Mouse (Mus musculus) lung, embryonic 15.5 days (tissue): ENCODE measurements around the gene Esrrg. TPM values are rescaled to one million over a fixed set of nuclear protein-coding genes. Genes with fewer than 3 reads are reported as not detected.

Source experiments
- ATAC-seq: fragments of 200-750 bp; cut with Nextera tagmentation; 2 replicates; pipeline ENCODE4 v1.8.0; 2017; ENCODE audit warnings: moderate number of reproducible peaks, borderline replicate concordance; ENCODE audit not compliant: low FRiP score, low TSS enrichment; ENCODE audit errors: extremely low read depth
- H3K27ac ChIP-seq: fragments of 300-500 bp; sonication (generic); 2 replicates; pipeline ENCODE4 v1.5.1; 2015; ENCODE audit warnings: moderate library complexity, mild to moderate bottlenecking, inconsistent platforms
- H3K27me3 ChIP-seq: fragments of 300-500 bp; sonication (generic); 2 replicates; pipeline ENCODE4 v1.6.1; 2015; ENCODE audit warnings: inconsistent platforms
- H3K36me3 ChIP-seq: fragments of 300-500 bp; sonication (generic); 2 replicates; pipeline ENCODE4 v1.6.1; 2015; ENCODE audit warnings: inconsistent platforms
- H3K4me1 ChIP-seq: fragments of 300-500 bp; sonication (generic); 2 replicates; pipeline ENCODE4 v1.6.1; 2015; ENCODE audit warnings: inconsistent platforms
- H3K4me2 ChIP-seq: fragments of 300-500 bp; sonication (generic); 2 replicates; pipeline ENCODE4 v1.6.1; 2015; ENCODE audit warnings: inconsistent platforms, mild to moderate bottlenecking, moderate library complexity
- H3K4me3 ChIP-seq: fragments of 300-500 bp; sonication (generic); 2 replicates; pipeline ENCODE4 v1.5.1; 2015; ENCODE audit warnings: mild to moderate bottlenecking, inconsistent platforms
- H3K9ac ChIP-seq: fragments of 300-500 bp; sonication (generic); 2 replicates; pipeline ENCODE4 v1.6.1; 2015; ENCODE audit warnings: inconsistent platforms
- H3K9me3 ChIP-seq: fragments of 300-500 bp; sonication (generic); 2 replicates; pipeline ENCODE4 v1.6.1; 2016; ENCODE audit warnings: inconsistent platforms
- WGBS: fragments of 180-500 bp; shearing (Covaris S2); methylation state at CpG from one replicate; pipeline ENCODE4 v1.1.7; 2015; 5-methylcytosine and 5-hydroxymethylcytosine counted together
- polyA plus RNA-seq: library from polyadenylated mRNA; unstranded; fragments of >200 nt; fragmentation: Nextera tagmentation; extraction: Ambion mirVana; gene quantifications from 2 replicates; pipeline ENCODE4 v1.2.1, GENCODE M21; 2015

Gene Esrrg
- polyA plus RNA-seq, 1 experiment from 2014 or later: 2.1 TPM

- ATAC-seq: no peak
- no peaks in the 10 kb centered on the region for H3K36me3 ChIP-seq
- H3K4me3 ChIP-seq: no peak overlapping the region
- 80% methylated on average over 5 of the region's 5 CpGs for WGBS
- no peak overlapping the region for H3K4me2 ChIP-seq
- H3K27me3 ChIP-seq: no peaks in the 10 kb centered on the region
- H3K9ac ChIP-seq: no peak overlapping the region
- no peaks in the 10 kb centered on the region for H3K4me1 ChIP-seq
- H3K27ac ChIP-seq: no peak overlapping the region
- H3K9me3 ChIP-seq: no peaks in the 10 kb centered on the region
Measured at GRCm38 (mm10) chr1:187819406-187819805, 210.8 kb downstream of the Esrrg start.

DNA sequence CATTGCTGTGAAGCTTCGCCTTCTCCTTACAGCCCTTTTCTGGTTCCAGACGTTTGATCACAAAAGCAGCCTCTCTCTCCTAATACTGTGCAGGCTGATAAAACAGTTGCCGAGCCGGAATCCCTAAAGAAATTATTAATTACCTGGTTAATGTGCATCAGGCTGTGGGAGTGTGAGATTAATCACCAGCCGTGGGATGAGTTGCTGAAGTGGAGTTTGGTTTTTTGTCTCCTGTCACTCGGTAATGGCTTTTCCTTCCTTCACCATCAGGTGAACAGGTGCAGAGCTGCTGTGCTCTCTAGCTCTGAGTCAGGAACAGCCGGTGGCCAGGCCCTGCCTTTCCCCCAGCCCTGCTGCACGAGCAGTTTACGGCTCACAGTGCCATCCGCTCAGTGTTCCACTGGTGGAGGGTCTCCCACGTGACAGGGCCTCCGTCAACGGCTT lies 212.8 kb downstream of the Esrrg start:
- Histone ChIP-seq H3K27ac (no peak overlapping the region), H3K4me2 (no peak overlapping the region), H3K27me3 (no peaks in the 10 kb centered on the region), H3K4me1 (peaks cover 8% of the 10 kb centered on the region; the same call in 1 of the 2 replicates), H3K4me3 (no peak overlapping the region), H3K36me3 (no peaks in the 10 kb centered on the region), H3K9ac (no peak overlapping the region), H3K9me3 (no peaks in the 10 kb centered on the region)
- 49% methylated on average over 13 of the region's 13 CpGs for WGBS
- no peak for ATAC-seq

- ATAC-seq: no peak
- Histone ChIP-seq H3K4me2 (no peak overlapping the region), H3K4me3 (no peak overlapping the region), H3K9me3 (no peaks in the 10 kb centered on the region), H3K4me1 (peaks cover 15% of the 10 kb centered on the region; the same call in 1 of the 2 replicates), H3K9ac (no peak overlapping the region), H3K36me3 (no peaks in the 10 kb centered on the region), H3K27me3 (no peaks in the 10 kb centered on the region), H3K27ac (no peak overlapping the region)
- WGBS: 52% methylated on average over 5 of the region's 5 CpGs
Measured at GRCm38 (mm10) chr1:187823351-187823750, 214.8 kb downstream of the Esrrg start.

GRCm38 (mm10) chr1:187825421-187826097 lies 217.0 kb downstream of the Esrrg start:
- Histone ChIP-seq H3K9me3 (no peaks in the 10 kb centered on the region), H3K4me2 (no peak overlapping the region), H3K27ac (peak overlapping the region; percentile 11; the same call in 1 of the 2 replicates), H3K4me3 (no peak overlapping the region), H3K4me1 (peaks cover 15% of the 10 kb centered on the region; the same call in 1 of the 2 replicates), H3K27me3 (no peaks in the 10 kb centered on the region), H3K36me3 (no peaks in the 10 kb centered on the region), H3K9ac (no peak overlapping the region)
- WGBS: 76% methylated on average over 9 of the region's 9 CpGs
- no peak; the same call in 1 of the 2 replicates for ATAC-seq

DNA sequence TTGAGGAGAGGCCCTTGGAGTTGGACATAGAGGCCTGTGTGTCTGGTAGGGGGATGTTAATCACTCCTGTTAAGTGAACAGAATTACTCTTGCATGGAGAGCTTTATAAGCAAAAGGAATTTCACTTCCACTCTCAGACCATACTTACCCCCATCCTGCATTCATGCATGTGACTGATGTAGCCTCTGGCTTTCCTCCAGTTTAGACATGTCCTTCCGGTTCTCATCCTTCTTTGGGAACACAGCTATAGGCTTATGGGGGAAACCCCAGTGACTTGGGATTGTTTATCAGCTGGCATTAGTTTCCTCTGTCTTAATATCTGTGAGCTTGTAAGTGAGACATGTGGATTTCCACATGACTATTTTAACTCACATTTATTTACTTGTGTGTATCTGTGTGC lies 217.5 kb downstream of the Esrrg start:
- Histone ChIP-seq H3K4me3 (no peak overlapping the region), H3K4me2 (no peak overlapping the region), H3K4me1 (peaks cover 15% of the 10 kb centered on the region; the same call in 1 of the 2 replicates), H3K9me3 (no peaks in the 10 kb centered on the region), H3K27me3 (no peaks in the 10 kb centered on the region), H3K27ac (peak overlapping the region; percentile 19; the same call in 1 of the 2 replicates), H3K36me3 (no peaks in the 10 kb centered on the region), H3K9ac (no peak overlapping the region)
- WGBS: 38% methylated on average over 1 of the region's 1 CpGs
- ATAC-seq: peak; percentile 72; the same call in 1 of the 2 replicates

DNA sequence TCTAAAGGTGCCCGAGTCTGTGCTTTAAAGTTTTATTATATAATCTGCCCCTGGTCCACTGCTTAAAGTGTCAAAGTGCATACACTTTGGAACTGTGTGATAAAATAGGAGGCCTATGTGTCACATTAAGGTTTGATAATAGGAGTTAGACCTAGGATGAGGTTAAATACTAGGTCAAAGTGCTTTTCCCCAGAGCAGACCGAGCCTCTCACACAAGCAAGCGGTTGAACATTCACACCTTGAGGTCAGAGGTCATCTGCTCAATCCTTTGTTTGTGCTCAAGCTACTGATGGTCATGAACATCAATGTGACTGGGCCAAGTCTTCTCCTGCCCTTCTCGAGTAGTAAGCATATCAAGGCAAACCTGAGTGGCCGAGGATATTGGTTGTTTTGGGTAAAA lies 218.3 kb downstream of the Esrrg start:
- no peak overlapping the region for H3K9ac ChIP-seq
- H3K36me3 ChIP-seq: no peaks in the 10 kb centered on the region
- H3K4me3 ChIP-seq: no peak overlapping the region
- H3K9me3 ChIP-seq: no peaks in the 10 kb centered on the region
- H3K4me1 ChIP-seq: peaks cover 15% of the 10 kb centered on the region; the same call in 1 of the 2 replicates
- 63% methylated on average over 5 of the region's 5 CpGs for WGBS
- no peak for ATAC-seq
- no peak overlapping the region for H3K4me2 ChIP-seq
- H3K27ac ChIP-seq: peak overlapping the region; percentile 19; the same call in 1 of the 2 replicates
- no peaks in the 10 kb centered on the region for H3K27me3 ChIP-seq

DNA sequence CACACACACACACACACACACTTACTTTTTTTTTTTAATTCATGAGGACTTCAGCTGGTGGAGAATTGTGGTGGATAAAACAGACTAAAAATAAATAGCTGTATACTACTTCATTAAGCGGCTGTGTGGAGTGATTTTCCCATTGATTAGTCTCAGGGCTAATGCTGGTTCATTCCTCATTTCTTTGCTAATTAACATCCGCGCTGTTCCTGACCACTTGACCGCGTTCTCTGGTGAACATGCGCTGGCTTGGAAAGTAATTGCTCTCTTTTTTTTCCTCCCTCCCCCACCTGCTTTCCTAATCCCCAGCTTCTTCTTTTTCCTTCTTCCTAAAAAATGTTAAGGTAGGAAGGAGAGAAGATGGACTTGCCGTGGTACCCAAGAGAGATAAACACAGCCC lies 222.3 kb downstream of the Esrrg start:
- Histone ChIP-seq H3K4me3 (no peak overlapping the region), H3K4me1 (peaks cover 12% of the 10 kb centered on the region; the same call in 1 of the 2 replicates), H3K27ac (no peak overlapping the region), H3K36me3 (no peaks in the 10 kb centered on the region), H3K27me3 (no peaks in the 10 kb centered on the region), H3K4me2 (no peak overlapping the region), H3K9me3 (no peaks in the 10 kb centered on the region), H3K9ac (no peak overlapping the region)
- no peak for ATAC-seq
- 80% methylated on average over 7 of the region's 7 CpGs for WGBS

DNA sequence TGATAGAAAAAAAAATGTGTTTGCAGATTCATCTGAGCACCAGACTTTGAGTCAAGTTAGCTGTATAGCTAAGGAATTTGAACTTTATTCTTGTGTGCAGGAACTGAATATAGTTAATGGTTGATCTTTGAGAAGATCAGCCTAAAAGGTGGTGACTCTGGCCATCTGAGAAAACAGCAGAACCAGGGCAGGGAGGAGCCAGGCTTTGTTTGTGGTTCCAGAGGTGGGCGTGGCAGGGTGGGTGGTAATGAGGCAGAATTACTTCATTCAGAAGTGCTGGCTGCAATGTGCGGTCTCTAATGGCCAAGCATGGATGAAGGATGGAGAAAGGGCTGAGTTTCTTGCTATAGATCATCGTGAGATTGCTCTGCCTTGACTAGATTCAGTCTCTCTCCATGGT lies 224.3 kb downstream of the Esrrg start:
- 72% methylated on average over 3 of the region's 3 CpGs for WGBS
- no peak for ATAC-seq
- no peaks in the 10 kb centered on the region for H3K36me3 ChIP-seq

DNA sequence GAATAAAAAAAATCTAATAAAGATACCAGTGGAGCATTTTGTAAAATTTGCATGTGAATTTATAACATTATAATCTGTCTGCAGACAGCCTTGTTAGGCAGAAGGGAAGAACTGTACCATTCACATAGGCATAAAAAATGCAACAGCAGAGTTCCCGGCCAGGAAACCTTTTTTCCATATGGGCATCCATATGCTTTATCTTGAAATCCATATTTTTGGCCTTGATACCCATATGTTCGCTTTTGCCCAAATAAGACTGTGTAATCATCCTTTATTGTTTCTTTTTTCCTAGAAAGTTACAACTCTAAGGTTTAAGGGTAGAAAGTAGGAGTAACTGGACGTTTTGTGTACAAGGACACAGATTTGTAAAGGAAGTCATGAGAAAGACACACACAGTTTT lies 226.0 kb downstream of the Esrrg start:
- 0 out of 2 replicates have a peak, but pooled peaks cover 6% of the 10 kb centered on the region for H3K4me1 ChIP-seq
- H3K27ac ChIP-seq: no peak overlapping the region
- H3K4me3 ChIP-seq: no peak overlapping the region
- no peak overlapping the region for H3K4me2 ChIP-seq
- H3K9ac ChIP-seq: no peak overlapping the region
- no peak for ATAC-seq
- 89% methylated on average over 3 of the region's 3 CpGs for WGBS
- no peaks in the 10 kb centered on the region for H3K36me3 ChIP-seq
- H3K27me3 ChIP-seq: no peaks in the 10 kb centered on the region
- H3K9me3 ChIP-seq: no peaks in the 10 kb centered on the region

More for the DNA sequence above, 224.3 kb downstream of the Esrrg start:
- H3K4me1 ChIP-seq: 0 out of 2 replicates have a peak, but pooled peaks cover 6% of the 10 kb centered on the region
- H3K9ac ChIP-seq: no peak overlapping the region
- H3K4me2 ChIP-seq: no peak overlapping the region
- no peaks in the 10 kb centered on the region for H3K27me3 ChIP-seq
- no peak overlapping the region for H3K4me3 ChIP-seq
- no peak overlapping the region for H3K27ac ChIP-seq
- no peaks in the 10 kb centered on the region for H3K9me3 ChIP-seq

DNA sequence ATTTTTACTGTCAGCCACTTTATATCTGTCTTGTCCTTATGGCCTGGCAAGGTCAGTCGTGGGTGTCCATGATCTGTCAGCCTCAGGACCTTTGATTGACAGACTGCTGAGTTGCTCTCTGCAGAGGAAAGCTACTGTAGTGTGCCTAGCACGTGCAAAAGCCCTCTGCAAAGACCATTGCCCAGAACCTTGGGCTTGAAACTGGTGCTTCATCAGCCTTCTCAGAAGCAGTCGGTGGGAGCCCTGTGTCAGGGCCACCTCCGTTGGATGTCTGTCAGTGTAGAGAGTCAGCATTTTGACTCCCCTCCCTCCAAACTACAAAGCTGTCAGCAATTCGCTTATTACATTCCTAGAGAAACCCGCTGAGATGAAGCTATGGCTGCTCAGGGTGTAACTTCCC lies 227.8 kb downstream of the Esrrg start:
- no peak for ATAC-seq
- no peak overlapping the region for H3K4me3 ChIP-seq
- no peak overlapping the region for H3K27ac ChIP-seq
- H3K9ac ChIP-seq: no peak overlapping the region
- no peaks in the 10 kb centered on the region for H3K36me3 ChIP-seq
- 0 out of 2 replicates have a peak, but pooled peaks cover 6% of the 10 kb centered on the region for H3K4me1 ChIP-seq
- H3K9me3 ChIP-seq: no peaks in the 10 kb centered on the region
- no peak overlapping the region for H3K4me2 ChIP-seq
- WGBS: 41% methylated on average over 6 of the region's 6 CpGs
- no peaks in the 10 kb centered on the region for H3K27me3 ChIP-seq

DNA sequence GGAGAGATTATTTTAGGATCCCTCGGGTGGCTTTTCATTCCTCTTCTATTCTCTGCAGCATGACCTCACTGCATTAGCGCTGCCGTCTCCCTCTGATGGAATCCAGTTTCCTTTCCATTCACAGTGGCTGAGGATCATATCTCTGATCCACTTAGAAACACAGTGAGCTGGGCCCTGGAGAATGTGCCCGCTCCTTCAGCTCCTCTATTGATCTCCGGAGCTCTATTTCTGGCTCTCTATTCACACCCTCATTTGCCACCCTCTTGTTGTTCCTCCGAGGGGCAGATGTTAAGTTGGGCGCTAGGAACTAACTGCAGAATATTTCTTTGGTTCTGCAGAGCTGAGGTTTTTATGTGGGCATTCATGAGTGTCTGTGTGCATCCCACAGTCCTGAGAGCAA lies 228.3 kb downstream of the Esrrg start:
- Histone ChIP-seq H3K36me3 (no peaks in the 10 kb centered on the region), H3K9me3 (no peaks in the 10 kb centered on the region), H3K4me2 (no peak overlapping the region), H3K9ac (no peak overlapping the region), H3K27ac (no peak overlapping the region), H3K27me3 (no peaks in the 10 kb centered on the region), H3K4me3 (no peak overlapping the region), H3K4me1 (0 out of 2 replicates have a peak, but pooled peaks cover 6% of the 10 kb centered on the region)
- ATAC-seq: no peak
- 30% methylated on average over 7 of the region's 7 CpGs for WGBS

DNA sequence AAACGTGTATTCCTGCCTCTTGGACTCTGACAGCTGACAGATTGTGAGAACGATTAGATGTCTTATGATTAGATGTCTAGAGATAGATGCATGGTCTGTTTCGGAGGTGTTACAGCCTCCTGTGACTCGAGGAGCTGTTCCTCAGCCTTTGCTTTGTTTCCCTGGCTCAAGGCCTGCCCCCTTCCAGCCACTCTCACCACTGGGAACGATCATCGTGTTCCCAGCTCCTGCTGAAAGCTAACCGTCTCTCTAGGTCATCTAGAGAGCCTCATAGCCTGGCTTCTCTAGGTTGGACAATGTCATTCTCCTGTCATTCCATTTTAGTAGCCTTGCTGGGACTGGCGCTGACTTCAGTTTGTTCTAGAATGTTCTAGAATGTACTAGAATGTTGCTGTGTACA lies 233.0 kb downstream of the Esrrg start:
- ATAC-seq: no peak
- H3K4me3 ChIP-seq: no peak overlapping the region
- WGBS: 68% methylated on average over 8 of the region's 8 CpGs

More for the DNA sequence above, 233.0 kb downstream of the Esrrg start:
- Histone ChIP-seq H3K27me3 (no peaks in the 10 kb centered on the region), H3K36me3 (no peaks in the 10 kb centered on the region), H3K9me3 (no peaks in the 10 kb centered on the region), H3K27ac (no peak overlapping the region), H3K9ac (no peak overlapping the region), H3K4me2 (no peak overlapping the region), H3K4me1 (0 out of 2 replicates have a peak, but pooled peaks cover 3% of the 10 kb centered on the region)
